30 mouse cellular contexts compared by ENCODE assay signal in genomic region chr13:34704835-34705234, GRCm38 (mm10). TPM values are rescaled to one million over a fixed set of nuclear protein-coding genes. Genes with fewer than 3 reads are reported as not detected.
"Had no signal": no experiment of that assay in that cellular context is flagged by ENCODE, and none has a peak within 500 bp of the region (broad histone marks: within the 10 kb centered on the region; RNA-seq: fewer than 3 reads in every experiment).

No protein-coding gene starts in this region.

- H3K4me1 ChIP-seq: limb, embryonic 10.5 days; liver, embryonic 12.5 days; liver, embryonic 15.5 days; neural tube, embryonic 12.5 days had no signal

- H3K9ac ChIP-seq: limb, embryonic 13.5 days; liver, embryonic 12.5 days; liver, embryonic 15.5 days; lung, embryonic 15.5 days; neural tube, embryonic 12.5 days; neural tube, embryonic 15.5 days had no signal

- H3K4me3 ChIP-seq: limb, embryonic 10.5 days; limb, embryonic 13.5 days; liver, embryonic 12.5 days; liver, embryonic 15.5 days; lung, embryonic 15.5 days; megakaryocyte, embryonic 14.5 days; neural tube, embryonic 12.5 days; neural tube, embryonic 15.5 days had no signal

- H3K27me3 ChIP-seq: limb, embryonic 13.5 days; liver, embryonic 12.5 days; liver, embryonic 15.5 days; lung, embryonic 15.5 days; megakaryocyte, embryonic 14.5 days; neural tube, embryonic 12.5 days; neural tube, embryonic 15.5 days had no signal

- H3K36me3 ChIP-seq: limb, embryonic 10.5 days; limb, embryonic 13.5 days; liver, embryonic 12.5 days; liver, embryonic 15.5 days; lung, embryonic 15.5 days; neural tube, embryonic 12.5 days; neural tube, embryonic 15.5 days had no signal

- DNase-seq: kidney, adult 18-20 months; kidney, adult 9 months; kidney, postnatal 14 days; kidney, postnatal 4 days; liver; lung, adult 18-20 months; lung, postnatal 10 days; lung, postnatal 36 days; midbrain, embryonic 14.5 days; retina, postnatal 1 day; right cerebral cortex, postnatal 25 days; thymus, adult 2 months; thymus, postnatal 14 days; thymus, postnatal 4 days had no signal

- H3K4me2 ChIP-seq: limb, embryonic 13.5 days; liver, embryonic 12.5 days; liver, embryonic 15.5 days; lung, embryonic 15.5 days; midbrain, embryonic 11.5 days; neural tube, embryonic 12.5 days; neural tube, embryonic 15.5 days had no signal

- ATAC-seq: liver, embryonic 12.5 days had no signal

- H3K9me3 ChIP-seq: limb, embryonic 10.5 days; limb, embryonic 13.5 days; liver, embryonic 12.5 days; liver, embryonic 15.5 days; lung, embryonic 15.5 days; megakaryocyte, embryonic 14.5 days; neural tube, embryonic 12.5 days; neural tube, embryonic 15.5 days had no signal

- H3K27ac ChIP-seq: limb, embryonic 10.5 days; limb, embryonic 13.5 days; liver, embryonic 12.5 days; liver, embryonic 15.5 days; lung, embryonic 15.5 days; neural tube, embryonic 12.5 days; neural tube, embryonic 15.5 days; stomach, postnatal 0 days had no signal

RNA-seq across cellular contexts. Expression of gene Fam50b, which starts 29.8 kb away (rescaled TPM):
- total RNA-seq: layer of hippocampus, adult 18-20 months; layer of hippocampus, postnatal 14 days; left cerebral cortex, adult 8-10 months; left cerebral cortex, postnatal 14 days had no signal
- polyA plus RNA-seq: kidney, embryonic 16.5 days; limb, embryonic 13.5 days; liver, embryonic 12.5 days; lung, embryonic 15.5 days; midbrain, embryonic 11.5 days; midbrain, embryonic 14.5 days; neural tube, embryonic 12.5 days; neural tube, embryonic 15.5 days; stomach, embryonic 14.5 days; thymus, adult 2 months had no signal
